Mouse (Mus musculus) common myeloid progenitor, adult 5-6 weeks (primary cell): ENCODE data around the gene Hipk3. TPM values are rescaled to one million over a fixed set of nuclear protein-coding genes. Genes with fewer than 3 reads are reported as not detected.
A peak's percentile ranks its signal among the peaks of the same experiment; 100 is the strongest.

ENCODE experiments used
- ATAC-seq: replicated peaks from 2 replicates; pipeline ENCODE4 v1.8.0; 2016; ENCODE audit warnings: low read depth, mild to moderate bottlenecking, moderate TSS enrichment, inconsistent platforms; ENCODE audit not compliant: poor library complexity, severe bottlenecking
- total RNA-seq: library from RNA; stranded (forward); fragments of 200-1000, 187-1606 nt; gene quantifications from 2 replicates; pipeline ENCODE4 v1.2.3, GENCODE M21; 2017

Gene Hipk3
- total RNA-seq, 1 experiment from 2014 or later = 35.2 TPM

GRCm38 (mm10) chr2:104422230-104422629, 72.0 kb downstream of the Hipk3 start:
- ATAC-seq = peak; percentile 71

GRCm38 (mm10) chr2:104420805-104421204, 73.4 kb downstream of the Hipk3 start:
- 0 out of 2 replicates have a peak, but pooled peaks have one; percentile 43 for ATAC-seq

DNA sequence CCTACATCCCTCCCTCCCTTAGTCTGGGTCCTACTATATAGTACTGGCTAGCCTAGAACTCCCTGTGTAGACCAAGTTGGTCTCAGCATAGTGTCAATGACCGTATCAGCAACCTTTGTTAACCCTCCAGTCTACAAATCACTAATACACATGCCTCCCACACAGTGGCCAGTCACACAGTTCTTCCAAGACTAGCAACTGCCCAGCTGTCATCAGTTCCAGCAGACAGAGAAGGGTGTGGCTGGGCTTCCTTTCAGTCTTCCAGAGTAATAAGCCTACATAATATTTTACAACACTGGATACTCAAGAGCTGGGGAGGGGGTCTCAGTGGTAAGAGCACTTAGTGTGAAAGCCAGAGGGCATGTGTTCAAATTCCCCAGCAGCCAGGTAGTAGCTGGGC, 74.2 kb downstream of the Hipk3 start:
- no peak for ATAC-seq

GRCm38 (mm10) chr2:104419411-104419810, 74.8 kb downstream of the Hipk3 start:
- ATAC-seq = no peak

DNA sequence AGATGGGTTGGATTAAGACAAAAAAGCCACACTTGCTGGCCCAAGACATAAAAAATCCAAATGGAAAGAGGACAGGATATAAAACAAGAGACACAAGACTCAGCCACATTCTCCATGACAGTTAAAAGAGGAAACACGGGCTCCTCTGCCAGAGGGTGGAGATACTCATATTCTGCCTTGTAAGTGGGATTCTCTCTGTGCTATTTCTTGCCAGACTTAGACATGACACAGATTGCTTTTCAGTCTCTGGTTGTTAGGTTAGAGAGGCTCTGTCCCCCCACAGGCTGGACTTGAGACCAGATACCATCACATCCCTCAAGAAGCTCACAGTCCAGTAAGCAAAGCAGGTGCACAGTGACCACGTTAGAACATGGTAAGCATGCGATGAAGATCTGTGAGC, 81.2 kb downstream of the Hipk3 start:
- no peak for ATAC-seq

DNA sequence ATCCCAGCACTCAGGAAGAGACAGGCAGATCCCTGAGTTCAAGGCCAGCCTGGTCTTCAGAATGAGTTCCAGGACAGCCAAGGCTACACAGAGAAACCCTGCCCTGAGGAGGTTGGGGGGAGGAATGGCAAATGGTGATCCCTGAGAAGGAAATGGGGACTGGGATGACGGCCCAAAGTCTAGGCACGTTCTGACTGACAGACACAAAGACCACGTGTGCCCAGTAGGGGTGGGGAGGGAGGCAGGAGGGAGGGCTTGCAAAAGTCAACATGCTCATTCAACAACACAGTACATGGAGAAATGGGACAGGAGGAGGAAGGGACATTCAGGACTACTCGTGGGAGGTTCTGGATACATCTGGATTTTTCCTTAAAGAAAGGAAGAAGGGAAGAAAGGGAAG, 81.8 kb downstream of the Hipk3 start:
- no peak for ATAC-seq

- no peak for ATAC-seq
Measured at GRCm38 (mm10) chr2:104411806-104412205, 82.4 kb downstream of the Hipk3 start.

DNA sequence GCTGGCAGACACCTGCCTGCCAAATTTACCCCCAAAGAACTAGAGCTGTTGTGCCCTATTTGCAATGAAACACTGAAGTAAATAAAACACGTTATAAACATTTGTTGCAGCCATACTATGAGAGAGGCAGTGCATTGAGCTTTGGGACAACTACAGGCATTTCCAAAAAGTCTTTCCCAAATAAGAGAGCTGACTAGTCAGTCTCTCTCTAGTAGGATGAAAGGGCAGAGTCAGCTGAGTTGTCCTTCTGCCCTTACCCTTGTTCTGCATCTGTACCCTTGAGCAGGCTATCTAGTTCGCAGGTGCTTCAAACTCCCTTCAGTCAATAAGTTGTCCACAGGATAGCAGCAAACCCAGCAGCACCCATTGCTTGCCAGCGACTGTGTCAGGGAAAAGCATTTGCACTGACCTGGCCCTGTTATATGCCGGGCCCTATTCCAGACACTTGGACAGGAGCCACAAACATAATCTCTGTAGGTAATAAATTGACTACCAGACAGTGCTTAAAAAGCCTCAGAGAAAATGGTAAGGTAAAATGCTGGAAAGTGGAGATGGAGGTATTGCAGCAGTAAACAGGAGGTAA, 83.2 kb downstream of the Hipk3 start, which contains the start of gene D430041D05Rik:
TSS of gene D430041D05Rik (minus strand) at position 51 of the 583 bp plus-strand sequence.
- no peak for ATAC-seq

GRCm38 (mm10) chr2:104409851-104410821, 84.1 kb downstream of the Hipk3 start:
- peak; percentile 25; the same call in 1 of the 2 replicates for ATAC-seq

DNA sequence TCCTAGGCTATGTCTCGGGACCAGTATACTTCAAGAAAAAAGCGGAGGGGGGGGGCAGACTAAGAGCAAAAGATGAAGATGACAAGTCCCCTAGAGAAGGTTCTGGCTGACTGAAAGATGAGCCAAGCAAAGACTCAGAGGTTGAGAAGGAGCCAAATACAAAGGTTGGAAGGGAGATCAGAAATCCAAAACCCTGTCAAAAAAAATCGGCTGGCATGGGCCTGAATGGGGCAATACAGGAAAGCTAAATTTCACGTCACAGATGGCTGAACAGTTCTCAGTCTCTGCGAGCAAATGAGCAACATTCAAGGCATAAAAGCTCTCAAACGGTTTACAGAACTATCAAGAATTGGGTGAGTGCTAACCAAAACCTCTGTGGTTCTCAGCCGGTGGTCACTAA, 85.9 kb downstream of the Hipk3 start:
- ATAC-seq = no peak

- ATAC-seq = no peak
Measured at GRCm38 (mm10) chr2:104407913-104408312, 86.3 kb downstream of the Hipk3 start.

DNA sequence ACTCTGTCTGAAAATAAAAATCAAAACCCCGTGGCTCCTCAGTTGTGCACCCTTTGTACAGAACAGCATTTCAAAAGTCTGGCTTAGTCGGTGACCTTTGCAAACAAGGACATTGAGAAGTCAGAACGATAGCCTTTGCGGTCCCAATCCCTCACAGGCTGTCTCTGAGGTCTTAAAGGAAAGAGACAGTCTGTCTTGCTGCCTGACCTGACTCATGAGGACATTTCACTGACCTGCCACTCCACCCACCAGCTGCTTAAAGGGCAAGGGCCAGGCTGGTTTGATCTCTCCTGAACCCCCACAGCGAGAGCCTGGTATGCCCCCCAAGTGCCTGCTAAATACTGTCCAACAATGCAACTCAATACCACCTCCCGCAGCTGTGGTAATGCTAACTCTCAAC, 90.2 kb downstream of the Hipk3 start:
- ATAC-seq = no peak

GRCm38 (mm10) chr2:104398651-104399290, 95.5 kb downstream of the Hipk3 start:
- no peak for ATAC-seq

DNA sequence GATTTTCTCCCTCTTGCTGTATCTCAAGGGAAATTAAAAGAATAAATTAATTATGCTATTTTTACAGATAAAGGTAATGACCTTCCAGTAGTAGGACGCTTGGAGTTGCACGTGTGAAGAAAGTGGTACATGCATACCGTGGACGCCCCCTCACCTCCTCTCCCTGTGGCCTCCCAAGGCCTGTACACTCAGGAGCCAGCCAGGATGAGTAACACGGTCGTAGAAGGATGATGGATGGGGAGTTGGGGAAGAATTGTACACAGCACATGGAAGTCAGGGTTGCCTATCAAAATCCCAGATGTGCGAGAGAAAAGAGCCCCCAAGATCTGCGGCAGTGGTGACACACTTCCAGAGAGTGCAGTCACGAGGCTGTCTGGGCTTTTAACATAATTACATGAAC, 98.3 kb downstream of the Hipk3 start:
- ATAC-seq = no peak

DNA sequence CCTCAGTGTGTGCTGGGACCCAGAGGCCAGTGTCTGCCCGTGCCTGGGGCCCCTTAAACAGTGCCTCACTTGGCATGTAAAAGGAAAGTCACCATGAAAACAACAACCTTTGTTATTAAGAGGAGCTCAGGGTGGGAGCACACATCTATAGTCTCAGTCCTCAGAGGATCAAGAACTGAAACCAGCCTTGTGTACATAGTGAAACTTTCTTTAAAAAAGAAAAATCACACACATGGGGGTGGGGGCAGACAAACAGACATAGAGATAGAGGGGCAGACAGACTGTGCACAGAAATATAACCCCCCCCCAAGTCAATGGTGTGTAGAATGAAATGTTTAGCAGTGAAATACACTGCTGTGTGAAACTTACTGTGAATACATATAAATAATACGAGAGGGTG, 99.5 kb downstream of the Hipk3 start:
- ATAC-seq = no peak

- ATAC-seq = no peak
Measured at GRCm38 (mm10) chr2:104392700-104393312, 101.4 kb downstream of the Hipk3 start.

DNA sequence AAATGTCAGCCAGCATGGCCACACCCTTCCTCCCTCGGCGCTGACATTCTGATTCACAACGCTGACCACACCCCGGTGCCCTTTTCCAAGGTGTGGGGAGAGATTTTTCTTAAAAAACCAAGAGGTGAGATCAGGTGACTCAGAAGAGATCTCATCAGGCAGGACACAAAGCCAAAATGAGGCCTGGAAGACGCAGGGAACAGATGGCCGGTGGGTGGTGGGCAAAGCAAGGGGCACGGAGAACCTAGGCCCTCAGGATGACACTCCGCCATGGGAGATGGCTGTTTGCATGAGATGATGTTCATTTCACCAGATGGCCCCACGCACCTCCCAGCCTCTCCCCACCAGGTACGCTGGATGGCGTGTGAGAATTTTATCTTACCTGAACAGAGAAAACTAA, 105.0 kb downstream of the Hipk3 start:
- ATAC-seq = no peak

GRCm38 (mm10) chr2:104385941-104386340, 108.3 kb downstream of the Hipk3 start:
- no peak for ATAC-seq

- no peak for ATAC-seq
Measured at GRCm38 (mm10) chr2:104383589-104383988, 110.7 kb downstream of the Hipk3 start.

DNA sequence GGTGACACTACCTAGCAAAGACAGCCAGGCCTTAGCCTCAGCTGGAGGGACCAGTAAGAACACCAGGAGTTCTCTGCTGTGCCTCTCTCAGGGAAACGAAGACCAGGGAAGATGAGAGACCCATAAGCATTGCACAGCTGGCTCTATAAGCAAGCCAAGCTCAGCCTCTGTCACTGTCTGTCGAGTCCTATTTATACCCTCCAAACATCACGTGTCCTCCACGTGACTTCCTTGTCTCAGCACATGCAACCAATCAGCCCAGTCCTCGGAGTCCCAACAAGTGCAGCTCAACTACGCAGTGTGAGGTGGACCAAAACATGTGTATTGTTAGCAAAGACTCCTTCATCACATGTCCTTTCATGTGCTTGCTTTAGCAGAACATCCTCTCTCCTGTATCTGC, 111.4 kb downstream of the Hipk3 start:
- no peak for ATAC-seq
